Mouse (Mus musculus) left cerebral cortex, postnatal 25 days (tissue): ENCODE data around the gene Scn8a. TPM values are rescaled to one million over a fixed set of nuclear protein-coding genes. Genes with fewer than 3 reads are reported as not detected.

Experiments
- DNase-seq, 2 experiments: peaks; one replicate each; pipeline ENCODE4 v3.0.0; 2022; ENCODE audit warnings: low spot score in 2 of 2, mixed read lengths in 1 of 2
- intact Hi-C: fragments of 180-260 bp; cut with DNase I; formaldehyde crosslinking; loops from one replicate; pipeline ENCODE4 v1.15.1; 2025
- total RNA-seq, 2 experiments: library from RNA; stranded (reverse); gene quantifications; 2 replicates each; pipeline ENCODE4 v1.2.3; 2021

The Scn8a gene
- total RNA-seq, 2 experiments from 2014 or later = 212 to 242 TPM

DNA sequence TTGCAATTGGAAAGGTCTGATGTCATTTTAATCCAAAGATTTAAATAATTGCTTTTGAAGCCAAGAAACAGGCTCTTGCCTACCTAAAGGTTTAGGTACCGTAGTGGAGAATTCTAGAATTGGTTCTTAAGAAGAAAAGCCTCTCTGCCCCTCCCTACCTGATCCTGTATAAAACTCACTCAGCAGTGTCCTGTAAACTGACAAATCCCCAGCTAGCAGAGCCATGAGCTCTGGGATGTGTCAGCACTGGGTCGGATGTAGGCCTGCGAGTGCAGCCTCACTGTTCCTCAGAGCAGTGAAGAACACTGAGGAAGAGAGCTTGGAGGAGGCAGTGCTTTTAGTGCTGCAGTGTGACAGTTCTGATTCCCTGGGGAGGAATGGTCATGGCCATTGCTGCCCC, 134.9 kb downstream of the Scn8a start:
- intact Hi-C loops = loop anchor here (2.0 kb wide), 1 partner anchor 172 kb away; no protein-coding TSS in a partner anchor
- DNase-seq = no peak

DNA sequence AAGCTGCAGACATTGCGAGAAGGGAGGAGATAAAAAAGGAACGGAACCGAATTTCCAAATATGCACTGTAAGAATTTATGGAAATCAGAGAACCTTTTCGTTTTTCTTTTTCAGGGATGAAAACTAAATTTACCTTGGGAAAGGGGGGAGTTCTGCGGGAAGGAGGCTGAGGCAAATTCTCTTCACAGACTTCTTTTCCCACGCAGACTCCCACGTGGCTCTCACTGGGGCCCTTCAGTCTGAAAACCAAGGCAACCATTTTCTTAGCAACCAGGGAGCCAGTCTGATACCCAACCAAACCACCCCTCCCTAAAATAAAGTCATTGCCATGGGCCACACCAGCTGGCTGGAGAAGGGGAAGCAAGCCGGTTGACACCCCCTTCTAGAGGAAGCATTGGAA, 136.1 kb downstream of the Scn8a start:
- DNase-seq = peak; percentile 72 to 95
- intact Hi-C loops = loop anchor here (2.0 to 5.0 kb wide), 2 partner anchors 133 to 173 kb away; no protein-coding TSS in a partner anchor

DNA sequence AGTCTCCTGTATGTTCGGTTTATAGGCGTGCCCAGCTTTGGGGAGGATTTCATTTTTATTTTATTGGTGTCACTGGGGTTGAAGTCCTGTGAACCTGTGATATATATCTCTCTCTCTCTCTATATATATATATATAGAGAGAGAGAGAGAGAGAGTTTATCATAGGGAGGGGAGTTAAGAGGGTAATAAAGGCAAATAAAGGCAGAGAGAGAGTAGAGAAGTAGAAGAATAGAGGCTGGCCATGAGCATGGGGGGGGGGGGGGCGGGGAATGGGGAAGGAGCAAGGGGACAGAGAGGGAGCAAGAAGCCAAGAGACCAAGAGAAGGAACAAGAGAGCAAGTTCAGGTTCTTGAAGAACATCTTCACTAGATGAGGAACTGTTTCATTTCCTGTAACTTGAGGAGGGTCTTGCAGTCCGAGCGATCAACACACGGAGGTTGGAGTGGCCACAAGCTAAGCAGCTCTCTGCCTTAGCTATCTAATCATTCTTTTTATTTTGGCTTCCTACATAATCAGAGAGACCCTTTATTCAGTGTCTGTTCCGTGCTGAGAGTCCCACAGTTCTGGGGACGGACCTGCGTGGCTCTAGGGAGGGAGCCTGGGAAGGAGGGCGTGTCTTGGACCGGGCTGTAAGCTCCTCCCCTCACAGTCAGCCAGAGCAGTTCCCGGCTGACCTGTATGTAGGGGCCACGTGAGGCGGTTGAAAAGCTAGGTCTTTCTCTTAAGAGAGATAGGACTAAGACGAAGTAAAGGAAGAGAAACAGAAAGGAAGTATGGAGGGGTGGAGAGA, 136.8 kb downstream of the Scn8a start:
- intact Hi-C loops = loop anchor here (5.0 kb wide), 1 partner anchor 134 kb away; no protein-coding TSS in a partner anchor
- peak in 1 of 2 experiments; percentile 48 for DNase-seq

DNA sequence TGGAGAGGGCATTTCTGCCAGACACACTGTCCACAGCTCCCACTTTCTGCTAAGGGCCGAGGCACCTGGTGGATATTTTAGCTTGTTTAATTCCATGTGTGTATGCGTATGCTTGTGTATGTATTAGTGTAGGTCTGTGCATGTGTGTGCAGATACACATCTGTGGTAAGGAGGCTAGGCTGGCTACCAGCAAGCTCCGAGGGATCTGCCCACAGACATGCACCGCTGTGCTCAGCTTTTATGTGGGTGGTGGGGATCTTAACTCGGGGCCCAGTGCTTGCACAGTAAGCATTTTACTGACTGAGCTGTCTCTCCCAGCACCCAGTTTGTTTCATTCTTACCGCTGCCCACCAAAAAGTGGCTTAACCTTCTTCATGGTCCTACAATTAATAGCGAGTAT, 137.6 kb downstream of the Scn8a start:
- intact Hi-C loops = loop anchor here (5.0 kb wide), 1 partner anchor 135 kb away; no protein-coding TSS in a partner anchor
- DNase-seq = peak; percentile 51 to 84

DNA sequence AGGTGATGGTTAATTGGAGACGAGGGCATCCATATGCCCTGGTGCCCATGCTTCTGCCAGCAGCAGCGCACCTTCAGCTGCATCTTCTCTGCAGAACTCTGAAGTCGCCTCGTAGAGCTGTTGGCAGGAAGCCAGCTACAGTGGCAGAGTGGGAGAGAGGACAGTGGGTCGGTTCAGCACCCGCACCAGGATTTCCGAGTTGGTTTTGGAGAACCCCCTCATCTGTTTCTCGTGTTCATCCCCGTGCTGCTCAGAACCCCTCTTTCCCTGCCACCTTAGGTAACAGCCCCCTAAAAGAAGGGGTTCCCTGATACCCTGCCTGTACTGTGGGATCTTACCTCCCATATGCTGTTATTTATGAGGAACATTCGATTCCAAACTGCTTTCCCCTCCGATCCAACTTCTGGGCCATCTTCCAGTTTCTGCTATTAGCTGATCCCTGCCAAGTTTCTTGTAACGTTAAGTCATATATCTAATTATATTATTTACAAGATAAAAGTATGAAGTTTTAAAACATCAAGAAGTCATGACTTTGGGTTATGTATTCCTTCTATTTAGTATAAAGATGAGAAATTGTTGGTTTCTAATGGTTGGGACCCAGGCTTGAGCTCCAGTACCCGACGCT, 138.8 kb downstream of the Scn8a start:
- intact Hi-C loops = loop anchor here (5.0 kb wide), 1 partner anchor 136 kb away; no protein-coding TSS in a partner anchor
- peak; percentile 39 to 64 for DNase-seq

DNA sequence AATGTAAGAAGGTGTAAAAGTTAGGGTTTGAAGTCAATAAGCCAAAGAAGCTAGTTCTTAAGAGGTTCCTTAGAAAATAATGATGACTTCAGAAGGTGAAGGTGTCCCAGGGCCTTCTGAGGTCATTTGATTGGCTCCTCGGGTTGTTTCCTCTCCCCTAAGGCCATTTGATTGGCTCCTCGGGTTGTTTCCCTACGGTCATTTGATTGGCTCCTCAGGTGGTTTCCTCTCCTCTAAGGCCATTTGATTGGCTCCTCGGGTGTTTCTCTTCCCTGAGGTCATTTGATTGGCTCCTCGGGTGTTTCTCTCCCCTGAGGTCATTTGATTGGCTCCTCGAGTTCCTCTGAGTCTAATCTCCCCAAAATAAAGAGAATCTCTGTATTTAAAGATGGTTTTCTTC, 141.7 kb downstream of the Scn8a start:
- intact Hi-C loops = no loop called here
- no peak for DNase-seq

DNA sequence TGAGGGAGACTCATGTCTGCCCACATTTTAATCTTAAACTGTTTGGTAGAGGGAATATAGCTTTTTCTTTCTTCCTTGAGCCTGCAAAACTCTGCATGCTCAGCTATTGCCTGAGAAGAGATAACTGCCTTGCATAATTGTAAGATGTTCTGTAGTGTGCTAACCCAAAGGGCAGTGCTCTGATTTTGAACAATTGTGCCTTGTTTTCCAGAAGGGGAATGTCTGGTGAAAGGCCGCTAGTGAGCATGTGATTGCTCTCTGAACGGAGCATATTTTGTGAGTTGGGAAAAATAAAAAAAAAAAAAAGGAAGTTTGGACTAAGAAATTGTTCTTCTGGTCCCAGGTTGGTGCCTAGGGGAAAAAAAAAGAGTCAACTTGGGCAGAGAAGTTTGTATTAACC, 159.3 kb downstream of the Scn8a start:
- intact Hi-C loops = no loop called here

DNA sequence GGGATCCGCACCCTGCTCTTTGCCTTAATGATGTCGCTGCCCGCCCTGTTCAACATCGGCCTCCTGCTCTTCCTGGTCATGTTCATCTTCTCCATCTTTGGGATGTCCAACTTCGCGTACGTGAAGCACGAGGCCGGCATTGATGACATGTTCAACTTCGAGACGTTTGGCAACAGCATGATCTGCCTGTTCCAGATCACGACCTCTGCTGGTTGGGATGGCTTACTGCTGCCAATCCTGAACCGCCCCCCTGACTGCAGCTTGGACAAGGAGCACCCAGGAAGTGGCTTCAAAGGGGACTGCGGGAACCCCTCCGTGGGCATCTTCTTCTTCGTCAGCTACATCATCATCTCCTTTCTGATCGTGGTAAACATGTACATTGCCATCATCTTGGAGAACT, 170.0 kb downstream of the Scn8a start:
- DNase-seq = peak in 1 of 2 experiments; percentile 43
- intact Hi-C loops = loop anchor here (2.0 kb wide), 1 partner anchor 169 kb away; no protein-coding TSS in a partner anchor

More for the DNA sequence above, 159.3 kb downstream of the Scn8a start:
- DNase-seq = no peak

DNA sequence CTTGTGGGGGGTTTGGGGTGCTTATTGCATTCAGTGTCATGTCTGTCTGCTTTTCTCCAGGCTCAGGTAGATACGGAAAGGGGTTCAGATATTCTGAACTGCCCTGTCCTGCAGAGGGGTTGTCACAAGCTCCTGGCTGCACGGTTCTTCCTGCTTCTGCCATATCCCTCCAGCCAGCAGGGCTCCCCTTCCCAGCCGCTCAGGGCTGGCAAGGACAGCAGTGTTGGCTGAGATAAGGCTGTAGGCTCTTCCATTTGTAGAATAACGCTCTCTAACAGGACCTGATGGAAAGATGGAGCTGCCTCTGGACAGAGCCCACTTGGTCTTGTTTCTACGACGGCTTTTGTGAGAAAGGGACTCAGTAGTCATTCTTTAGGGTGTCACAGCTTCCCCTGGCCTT, 172.3 kb downstream of the Scn8a start:
- intact Hi-C loops = loop anchor here (2.0 kb wide), 1 partner anchor 171 kb away; no protein-coding TSS in a partner anchor
- DNase-seq = no peak

DNA sequence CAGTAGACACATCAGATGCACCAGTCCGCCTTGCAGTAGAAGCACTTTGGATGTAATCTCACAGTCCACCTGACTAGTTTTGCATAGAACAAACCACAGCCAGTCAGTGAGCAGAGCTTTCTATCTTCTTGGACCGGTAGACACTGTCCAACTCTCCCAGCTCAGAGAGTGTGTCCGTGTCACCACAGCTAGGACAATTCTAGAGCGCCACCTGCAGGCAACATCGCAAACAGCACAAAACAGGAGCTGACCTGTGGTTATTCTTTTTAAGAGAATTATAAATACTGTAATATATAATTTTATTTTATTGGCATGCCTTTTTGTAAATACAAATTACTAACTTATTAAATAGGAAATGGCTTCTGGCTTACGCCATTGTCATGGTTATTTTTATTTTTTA, 173.0 kb downstream of the Scn8a start:
- intact Hi-C loops = no loop called here
- DNase-seq = peak; percentile 73 to 78

DNA sequence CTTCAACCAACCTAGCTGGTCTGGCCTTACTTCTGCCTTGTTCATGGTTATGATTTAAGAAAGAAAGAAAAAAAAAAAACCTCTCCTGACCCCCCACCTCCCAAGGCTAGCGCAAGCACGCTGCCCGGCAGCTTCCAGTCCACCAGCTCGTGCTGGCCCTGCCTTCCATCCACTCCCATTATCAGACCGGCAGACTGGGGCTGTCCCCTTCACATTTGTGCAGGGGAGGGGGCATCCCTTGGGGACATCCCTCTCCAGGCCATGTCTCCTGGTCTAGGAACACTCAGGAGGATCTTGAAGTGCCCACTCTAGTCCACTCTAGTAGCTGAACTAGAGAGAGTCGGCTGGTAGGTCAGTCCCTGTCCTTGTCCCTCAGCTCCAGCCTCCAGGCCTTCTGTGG, 174.9 kb downstream of the Scn8a start:
- DNase-seq = no peak
- intact Hi-C loops = no loop called here

DNA sequence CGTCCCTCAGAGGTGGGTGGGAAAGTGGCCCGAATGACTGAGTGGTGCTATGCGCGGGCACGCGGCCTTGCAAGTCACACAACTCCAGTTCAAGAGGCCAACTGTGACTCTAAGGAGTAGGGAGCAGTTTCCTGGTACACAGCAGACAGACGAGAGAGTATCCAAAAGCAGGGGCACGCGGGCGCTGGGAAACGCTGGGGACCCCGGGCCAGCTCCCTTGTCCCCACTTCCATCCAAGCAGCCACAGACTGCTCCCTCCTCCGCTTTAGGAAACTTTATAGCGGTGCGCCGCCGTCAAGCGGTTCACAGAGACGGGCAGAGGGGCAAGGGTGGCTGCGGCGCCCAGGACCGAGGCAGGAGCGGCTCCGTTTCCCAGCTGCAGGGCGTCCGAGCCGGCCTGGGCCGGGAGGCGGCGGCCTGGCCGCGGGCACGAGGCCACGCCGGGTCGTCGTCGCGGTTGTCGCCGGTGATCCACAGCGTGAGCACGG, 176.4 kb downstream of the Scn8a start:
- DNase-seq = no peak
- intact Hi-C loops = loop anchor here (5.0 kb wide), 1 partner anchor 289 kb away; no protein-coding TSS in a partner anchor

DNA sequence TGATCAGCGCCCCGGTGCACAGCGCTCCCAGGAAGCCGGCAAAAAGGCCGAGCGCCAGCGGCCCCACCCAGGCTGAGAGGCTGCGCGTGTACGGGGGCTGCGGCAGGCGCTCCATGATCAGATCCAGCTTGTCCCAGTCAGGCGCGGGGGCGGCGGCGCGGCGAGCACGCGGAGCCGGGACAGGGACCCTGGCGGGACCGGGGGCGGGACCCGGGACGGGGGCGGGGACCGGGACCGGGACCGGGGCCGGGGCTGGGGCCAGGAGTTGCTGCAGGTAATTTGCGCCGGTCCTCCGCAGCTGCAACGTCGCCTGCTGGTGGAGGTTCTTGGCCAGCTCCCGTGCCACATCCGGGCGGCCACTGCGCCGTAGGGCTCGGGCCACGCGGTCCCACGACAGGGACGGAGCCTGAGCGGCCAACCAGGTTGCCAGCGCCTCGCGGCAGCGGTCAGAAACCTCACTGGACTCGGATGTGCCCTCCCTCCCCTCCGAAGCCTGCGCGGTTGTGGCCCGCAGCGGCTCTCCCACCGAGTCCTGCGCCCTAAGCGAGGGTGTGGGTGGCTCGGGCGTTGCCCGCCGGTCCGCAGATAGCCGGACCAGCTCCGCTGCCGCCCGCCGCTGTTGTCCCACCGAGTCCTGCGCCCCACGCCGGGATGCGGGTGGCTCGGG, 177.0 kb downstream of the Scn8a start:
- intact Hi-C loops = loop anchor here (5.0 kb wide), 1 partner anchor 289 kb away; no protein-coding TSS in a partner anchor
- peak; percentile 57 for DNase-seq

DNA sequence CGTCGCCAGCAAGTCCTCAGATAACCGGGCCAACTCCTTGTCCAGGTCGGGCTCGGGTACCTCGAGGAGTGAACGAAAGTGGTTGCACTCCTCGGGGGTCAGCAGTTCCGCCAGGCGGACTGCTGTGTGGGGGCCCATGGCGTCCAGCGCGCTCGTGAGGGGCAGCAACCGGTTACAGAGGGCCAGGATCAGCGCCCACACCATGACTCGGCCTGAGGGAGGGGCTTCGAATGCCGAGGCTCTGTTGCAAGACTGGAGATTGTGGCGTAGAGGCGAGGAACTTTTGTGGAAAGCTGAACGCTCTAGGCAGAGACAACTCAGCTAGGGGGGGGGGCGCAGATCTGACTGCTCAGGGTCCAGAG, 177.5 kb downstream of the Scn8a start, which contains the start of gene Gm47841:
Gene Gm47841, minus strand, starts transcription at position 204 of the 362 bp plus-strand sequence.
- DNase-seq = no peak
- intact Hi-C loops = loop anchor here (5.0 kb wide), 1 partner anchor 290 kb away; no protein-coding TSS in a partner anchor

DNA sequence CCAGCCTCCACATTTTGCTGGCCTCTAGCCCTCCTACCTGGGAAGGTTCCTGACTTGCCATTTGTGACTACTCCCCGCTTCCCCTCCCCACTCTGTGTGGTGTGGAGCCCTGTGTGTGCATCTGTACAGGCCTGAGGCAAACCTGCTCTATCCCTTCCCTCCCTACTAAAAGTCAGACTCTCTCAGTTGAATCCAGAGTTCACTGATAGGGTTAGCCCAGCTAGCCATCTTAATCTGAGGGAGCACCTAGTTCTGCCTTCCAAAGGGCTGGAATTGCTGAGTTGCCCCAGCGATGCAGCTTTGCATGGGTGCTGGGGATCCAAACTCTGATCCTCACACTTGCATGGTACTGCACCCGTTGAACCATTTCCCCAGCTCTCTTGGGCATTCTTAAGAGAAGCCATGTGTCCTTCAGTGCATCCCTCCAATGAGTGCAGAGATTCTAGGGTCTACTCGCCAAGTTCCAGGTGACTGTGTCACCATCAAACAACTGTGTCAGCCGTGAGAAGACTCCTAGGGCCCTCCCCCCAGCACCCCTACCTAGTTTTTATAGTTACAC, 178.8 kb downstream of the Scn8a start:
- intact Hi-C loops = loop anchor here (5.0 kb wide), 1 partner anchor 291 kb away; no protein-coding TSS in a partner anchor
- DNase-seq = no peak

DNA sequence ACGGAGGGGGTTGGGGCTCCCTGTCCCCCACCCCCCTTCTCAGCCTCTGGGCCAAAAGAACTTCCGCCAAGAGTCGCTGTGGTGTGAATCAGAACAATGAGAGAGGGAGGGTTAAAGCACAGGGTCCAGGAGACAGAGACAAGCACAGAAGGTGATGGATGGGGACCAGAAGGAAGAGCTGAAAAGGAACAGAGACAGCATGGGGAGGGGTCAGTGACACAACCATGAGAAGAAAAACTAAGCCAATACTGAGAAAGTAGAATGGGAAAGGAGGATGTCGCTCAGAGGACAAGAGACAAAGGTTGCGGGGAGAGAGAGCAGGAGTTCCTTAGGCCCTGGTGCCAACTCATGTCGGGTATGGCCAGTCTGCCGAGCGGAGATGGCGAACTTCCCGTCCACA, 182.2 kb downstream of the Scn8a start:
- no peak for DNase-seq

DNA sequence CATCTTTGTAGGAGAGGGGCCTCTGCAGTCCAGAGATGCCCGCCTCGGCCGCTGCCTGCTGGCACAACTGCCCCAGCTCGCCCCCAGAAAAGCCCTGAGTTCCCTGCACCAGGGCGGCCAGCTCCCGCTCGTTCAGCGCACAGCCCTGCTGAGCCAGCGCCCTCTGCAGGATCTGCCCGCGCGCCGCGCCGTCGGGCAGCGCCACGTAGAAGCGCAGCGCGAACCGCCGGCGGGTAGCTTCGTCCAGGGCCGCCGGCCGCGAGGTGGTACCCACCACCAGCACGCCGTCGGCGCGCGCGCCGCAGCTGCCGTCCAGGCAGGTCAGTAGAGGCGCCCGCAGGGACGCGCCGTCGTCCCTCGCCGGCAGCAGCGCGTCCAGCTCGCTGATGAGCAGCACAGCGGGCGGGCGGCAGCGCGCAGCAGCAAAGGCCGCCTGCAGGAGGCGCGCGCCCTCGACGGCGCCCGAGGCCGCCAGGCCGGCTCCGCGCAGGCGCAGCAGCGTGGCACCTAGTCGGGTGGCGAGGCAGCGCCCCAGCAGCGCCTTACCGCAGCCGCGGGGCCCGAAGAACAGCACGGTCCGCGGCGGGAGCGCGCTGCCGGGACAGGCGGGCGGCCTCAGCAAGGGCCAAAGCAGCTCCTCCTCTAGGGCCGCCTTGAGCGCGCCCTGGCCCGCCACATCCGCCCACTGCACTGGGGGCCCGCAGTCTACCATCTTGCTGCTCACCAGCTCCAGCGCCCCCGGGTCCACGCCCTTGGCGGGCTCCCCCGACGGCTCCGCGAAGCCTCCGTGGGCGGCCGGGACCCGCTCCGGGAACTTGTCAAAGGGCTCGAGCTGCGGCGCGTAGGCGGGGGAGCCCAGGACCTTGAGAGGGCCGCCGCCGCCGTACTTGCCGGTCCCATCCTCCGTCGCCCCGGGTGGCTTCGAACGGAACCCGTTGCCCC, 183.2 kb downstream of the Scn8a start:
- intact Hi-C loops = no loop called here
- DNase-seq = no peak

More for the DNA sequence above, 182.2 kb downstream of the Scn8a start:
- intact Hi-C loops = no loop called here

DNA sequence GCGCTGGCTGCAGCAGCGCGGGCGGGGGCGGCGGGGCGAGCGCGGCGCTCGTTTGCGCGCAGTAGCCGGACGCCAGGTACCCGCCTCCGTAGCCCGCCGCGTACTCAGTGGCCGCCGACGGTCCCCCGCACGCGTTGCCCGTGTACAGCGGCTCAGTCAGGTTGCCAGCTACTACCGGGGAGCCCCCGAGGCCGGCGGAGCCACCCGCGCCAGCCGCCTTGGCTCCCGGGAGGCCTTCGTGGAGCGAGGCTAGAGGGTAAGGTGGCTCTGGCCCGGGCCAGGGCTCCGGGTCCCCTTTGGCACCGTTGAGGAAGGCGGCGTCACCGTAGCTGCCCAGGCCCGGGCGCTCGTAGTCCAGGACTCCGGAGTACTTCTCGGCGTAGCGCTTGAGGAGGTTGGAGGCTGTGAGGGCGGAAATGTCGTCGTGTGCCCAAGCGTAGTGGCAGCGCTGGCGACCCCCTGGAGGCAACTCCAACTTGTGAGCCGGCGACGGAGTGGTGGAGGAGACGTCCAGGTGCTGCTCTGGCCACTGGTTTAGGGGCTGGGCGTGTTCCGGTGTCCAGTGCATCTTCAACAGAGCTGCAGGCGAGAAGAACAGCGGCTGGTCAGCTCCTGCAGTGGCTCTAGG, 184.3 kb downstream of the Scn8a start:
- intact Hi-C loops = no loop called here
- no peak for DNase-seq
